In the genomic region with DNA sequence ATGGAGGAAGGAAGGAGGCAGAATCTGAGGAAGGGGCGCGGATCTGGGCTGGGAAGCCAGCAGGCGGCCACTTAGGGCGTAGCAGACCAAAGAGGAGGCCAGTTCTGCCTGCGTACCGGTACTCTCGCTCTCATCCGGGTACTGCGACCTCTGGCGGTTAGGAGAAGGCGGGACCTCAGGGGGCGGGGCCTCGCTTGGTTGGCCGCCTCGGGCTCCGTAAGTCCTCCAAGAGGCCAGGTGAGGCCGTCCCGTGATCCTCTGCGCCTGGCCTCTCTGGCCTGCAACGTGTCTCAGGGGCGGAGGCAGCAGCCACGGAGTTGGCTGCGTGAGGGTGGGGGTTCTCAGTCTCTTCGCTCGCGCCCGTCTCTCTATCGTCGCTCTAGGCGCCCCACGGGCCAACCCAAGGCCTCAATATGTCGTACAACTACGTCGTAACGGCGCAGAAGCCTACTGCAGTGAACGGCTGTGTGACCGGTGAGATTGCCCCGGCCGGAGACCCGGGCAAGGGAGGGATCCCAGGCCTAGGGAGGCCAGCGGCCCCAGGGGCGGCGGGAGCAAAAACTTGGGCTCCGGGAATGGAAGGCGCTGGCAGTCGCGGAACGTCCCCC, we compare ENCODE assay signal across 8 mouse cellular contexts. TPM values are rescaled to one million over a fixed set of nuclear protein-coding genes. Genes with fewer than 3 reads are reported as not detected.
DNase-seq lines count a peak whose midpoint lies in the region; ATAC-seq and TF ChIP-seq lines count a peak whose summit lies in the region.

A gene (plus strand): TSS at position 35 of the 608 bp plus-strand sequence.
A gene (minus strand): TSS at position 362 of the 608 bp plus-strand sequence.

- H3K9ac ChIP-seq in forebrain, embryonic 13.5 days, result peak within 1 kb of the TSS; percentile 97
- H3K9ac ChIP-seq in liver, postnatal 0 days (replicated peaks), result peak within 1 kb of the TSS; percentile 91
- peak within 1 kb of the TSS; percentile 66 for H3K9ac ChIP-seq in neural tube, embryonic 14.5 days (replicated peaks; ENCODE audit: low read depth, low read length)

- H3K4me1 ChIP-seq in E14TG2a.4 (replicated peaks; ENCODE audit: low read depth, low read length), result peaks cover 81% of the 10 kb centered on the region
- H3K4me1 ChIP-seq in forebrain, embryonic 13.5 days, result peaks cover 44% of the 10 kb centered on the region
- H3K4me1 ChIP-seq in liver, postnatal 0 days (ENCODE audit: insufficient read depth), result peaks cover 39% of the 10 kb centered on the region
- H3K4me1 ChIP-seq in neural tube, embryonic 14.5 days (ENCODE audit: control insufficient read depth, insufficient read depth, low read length), result peaks cover 29% of the 10 kb centered on the region

- peak within 1 kb of the TSS; percentile 86 for H3K27ac ChIP-seq in forebrain, embryonic 13.5 days
- peak within 1 kb of the TSS; percentile 94 for H3K27ac ChIP-seq in liver, postnatal 0 days (ENCODE audit: low read depth)
- H3K27ac ChIP-seq in neural tube, embryonic 14.5 days (ENCODE audit: low read depth, low read length), result peak within 1 kb of the TSS; percentile 94

- H3K4me3 ChIP-seq in E14TG2a.4 (replicated peaks; ENCODE audit: low read length), result peak within 1 kb of the TSS; percentile 99
- peak within 1 kb of the TSS; percentile 94 for H3K4me3 ChIP-seq in forebrain, embryonic 13.5 days
- peak within 1 kb of the TSS; percentile 83 for H3K4me3 ChIP-seq in liver, postnatal 0 days (ENCODE audit: low read depth, low read length)
- peak within 1 kb of the TSS; percentile 77 for H3K4me3 ChIP-seq in neural tube, embryonic 14.5 days (ENCODE audit: low read depth, low read length)

- peaks cover 49% of the 10 kb centered on the region for H3K36me3 ChIP-seq in E14TG2a.4 (ENCODE audit: insufficient read depth, low read length)
- H3K36me3 ChIP-seq in forebrain, embryonic 13.5 days (ENCODE audit: poor library complexity, severe bottlenecking), result peaks cover 35% of the 10 kb centered on the region
- peaks cover 33% of the 10 kb centered on the region for H3K36me3 ChIP-seq in liver, postnatal 0 days (replicated peaks; ENCODE audit: insufficient read depth, low read length)
- H3K36me3 ChIP-seq in neural tube, embryonic 14.5 days (ENCODE audit: control insufficient read depth, insufficient read depth, low read length), result peaks cover 28% of the 10 kb centered on the region

- under 1% methylated on average over 47 of the region's 49 CpGs for WGBS in forebrain, embryonic 13.5 days
- WGBS in large intestine, adult 2 months, result under 1% methylated on average over 49 of the region's 49 CpGs
- under 1% methylated on average over 49 of the region's 49 CpGs for WGBS in liver, postnatal 0 days (ENCODE audit: insufficient replicate concordance)
- WGBS in neural tube, embryonic 14.5 days, result under 1% methylated on average over 48 of the region's 49 CpGs

- ATAC-seq in forebrain, embryonic 13.5 days, result peak; percentile 97
- peak; percentile 94 for ATAC-seq in liver, postnatal 0 days
- ATAC-seq in neural tube, embryonic 14.5 days (ENCODE audit: low read depth), result peak; percentile 96

- DNase-seq in c-Kit-positive CD71-positive TER-119-positive erythroid progenitor cells, embryonic 14.5 days (ENCODE audit: low spot score), result peak; percentile 98
- peak; percentile 99 to 100 for DNase-seq in heart, postnatal 10 days
- DNase-seq in large intestine, adult 2 months (ENCODE audit: low read depth, low spot score), result peak; percentile 93
- peak; percentile 99 for DNase-seq in liver, postnatal 0 days
- DNase-seq in testis, postnatal 10 days (ENCODE audit: low spot score), result peak; percentile 99

- intact Hi-C loops in heart, postnatal 10 days (cut with DNase I), result loop anchor here (1.0 kb wide), 1 partner anchor 50 kb away; no protein-coding TSS in a partner anchor

- TF ChIP-seq CTCF in E14TG2a.4 (conservative IDR thresholded peaks at IDR 0.05; ENCODE audit: low read length), result no peak
- peak; percentile 87 for TF ChIP-seq CTCF in liver, postnatal 0 days (IDR thresholded peaks at IDR 0.05; ENCODE audit: low read depth)

- H3K9me3 ChIP-seq in E14TG2a.4 (ENCODE audit: low read length), result no peaks in the 10 kb centered on the region
- H3K9me3 ChIP-seq in forebrain, embryonic 13.5 days (replicated peaks), result no peaks in the 10 kb centered on the region
- no peaks in the 10 kb centered on the region for H3K9me3 ChIP-seq in liver, postnatal 0 days (ENCODE audit: low read length)
- H3K9me3 ChIP-seq in neural tube, embryonic 14.5 days (ENCODE audit: control insufficient read depth, low read length), result no peaks in the 10 kb centered on the region

- peak; percentile 55; the same call in 1 of the 2 replicates for TF ChIP-seq EP300 in liver, postnatal 0 days (IDR thresholded peaks at IDR 0.05; ENCODE audit: low read depth)

- no peaks in the 10 kb centered on the region for H3K27me3 ChIP-seq in E14TG2a.4 (ENCODE audit: insufficient read depth, low read length)
- H3K27me3 ChIP-seq in forebrain, embryonic 13.5 days, result no peaks in the 10 kb centered on the region
- H3K27me3 ChIP-seq in liver, postnatal 0 days (ENCODE audit: insufficient read depth, low read length), result no peaks in the 10 kb centered on the region
- no peaks in the 10 kb centered on the region for H3K27me3 ChIP-seq in neural tube, embryonic 14.5 days (ENCODE audit: control insufficient read depth, insufficient read depth, low read length)

- peak within 1 kb of the TSS; percentile 81 for H3K4me2 ChIP-seq in forebrain, embryonic 13.5 days
- H3K4me2 ChIP-seq in liver, postnatal 0 days (ENCODE audit: low read depth, low read length), result peak within 1 kb of the TSS; percentile 85
- H3K4me2 ChIP-seq in neural tube, embryonic 14.5 days (ENCODE audit: low read depth, low read length), result peak within 1 kb of the TSS; percentile 80

RNA-seq across cellular contexts. Expression of the first gene that starts in this region (rescaled TPM):
- polyA plus RNA-seq in forebrain, embryonic 13.5 days (2015; fragmentation: Nextera tagmentation; extraction: Ambion mirVana), result 278 and 318 TPM in 2 replicates
- total RNA-seq in heart, postnatal 10 days (2021), result 100 to 1,000 TPM; 216 to 231 TPM
- 93.2 and 120 TPM in 2 replicates for polyA plus RNA-seq in large intestine, adult 2 months (2012; rRNA removed)
- polyA plus RNA-seq in liver, postnatal 0 days (2015; fragmentation: Nextera tagmentation; extraction: Ambion mirVana), result 68.7 and 81.3 TPM in 2 replicates
- 176 and 245 TPM in 2 replicates for polyA plus RNA-seq in neural tube, embryonic 14.5 days (2014; fragmentation: Nextera tagmentation; extraction: Ambion mirVana)

RNA-seq across cellular contexts. Expression of the second gene that starts in this region (rescaled TPM):
- polyA plus RNA-seq in forebrain, embryonic 13.5 days (2015; fragmentation: Nextera tagmentation; extraction: Ambion mirVana), result 19.8 and 24.2 TPM in 2 replicates
- 10 to 100 TPM; 10.3 to 11.1 TPM for total RNA-seq in heart, postnatal 10 days (2021)
- 115 and 227 TPM in 2 replicates for polyA plus RNA-seq in large intestine, adult 2 months (2012; rRNA removed)
- polyA plus RNA-seq in liver, postnatal 0 days (2015; fragmentation: Nextera tagmentation; extraction: Ambion mirVana), result 82.1 and 133 TPM in 2 replicates
- 29.4 and 30.5 TPM in 2 replicates for polyA plus RNA-seq in neural tube, embryonic 14.5 days (2014; fragmentation: Nextera tagmentation; extraction: Ambion mirVana)

Comparison
In these comparisons a context has a peak if more than half of its experiments do, and no peak if none do; other contexts are left out.
1. Peak in every context shown above with its lines: DNase-seq, ATAC-seq, H3K4me3 ChIP-seq and H3K27ac ChIP-seq.